Mouse (Mus musculus): Measurements from ENCODE around the gene Rtf2. TPM values are rescaled to one million over a fixed set of nuclear protein-coding genes. Genes with fewer than 3 reads are reported as not detected.

Rtf2 gene
- 159 and 187 TPM in 2 replicates for total RNA-seq (2017)

DNA sequence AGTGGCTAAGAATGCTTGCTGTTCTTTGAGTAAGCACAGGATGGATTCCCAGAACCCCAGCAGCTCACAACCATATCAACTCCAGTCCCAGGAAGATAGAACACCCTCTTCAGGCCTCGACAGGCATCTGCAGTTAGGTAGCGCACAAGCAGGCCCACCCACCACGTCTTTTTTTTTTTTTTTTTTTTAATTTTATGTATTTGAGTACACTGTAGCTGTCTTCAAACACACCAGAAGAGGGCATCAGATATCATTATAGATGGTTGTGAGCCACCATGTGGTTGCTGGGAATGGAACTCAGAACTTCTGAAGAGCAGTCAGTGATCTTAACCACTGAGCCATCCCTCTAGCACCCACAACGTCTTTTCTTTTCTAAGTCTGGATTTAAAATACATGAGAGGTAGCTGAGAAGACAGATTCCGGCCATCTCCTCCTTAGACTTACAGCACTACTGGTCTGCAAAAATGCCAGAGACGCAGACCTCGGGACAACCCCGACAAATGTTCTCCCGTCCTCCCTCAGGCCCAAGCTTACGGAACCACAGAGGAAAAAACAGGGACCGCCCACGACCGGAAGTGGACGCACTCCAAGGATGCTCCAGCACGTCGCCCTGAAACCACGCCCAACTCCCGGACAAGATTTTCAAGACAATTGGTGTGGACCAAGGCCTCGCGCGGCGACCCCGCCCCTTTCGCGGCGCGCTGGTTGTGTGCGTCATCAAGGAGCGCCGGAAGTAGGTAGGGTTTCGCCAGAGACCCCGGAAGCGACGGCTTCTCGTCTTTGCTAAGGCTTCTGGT is at the start of gene Rtf2:
TSS of gene Rtf2 (plus strand) at position 714 of the 797 bp plus-strand sequence.
- ATAC-seq (replicated peaks in 1 of 2; ENCODE audit: insufficient read depth in 1 of 2, low FRiP score in 2 of 2, low TSS enrichment in 1 of 2, low read depth in 1 of 2, poor library complexity in 2 of 2, severe bottlenecking in 2 of 2), result peak; percentile 64 to 71

DNA sequence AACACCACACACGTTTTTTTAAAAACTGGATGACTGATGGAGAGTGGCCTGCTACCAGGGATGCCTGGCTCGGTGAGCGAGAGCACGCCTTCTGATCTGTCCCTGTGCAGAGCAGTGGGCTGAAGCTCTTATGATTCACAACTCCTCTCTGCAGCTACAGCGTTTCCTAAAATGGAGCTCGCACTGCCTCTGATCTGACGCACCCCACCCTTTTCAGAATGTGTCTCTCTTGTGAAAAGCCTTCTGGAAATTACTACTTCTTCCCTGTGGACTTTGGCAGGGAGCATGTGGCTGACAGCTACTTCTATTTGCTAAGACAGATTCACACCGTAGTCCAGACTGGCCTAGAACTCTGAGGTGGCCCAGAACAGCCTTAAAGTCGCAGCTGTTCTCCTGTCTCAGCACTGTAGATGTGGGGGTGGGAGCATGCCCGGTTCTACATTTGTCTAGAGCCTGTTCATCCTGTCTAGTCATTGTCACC is 48.3 kb upstream of the Rtf2 start:
- ATAC-seq (replicated peaks in 1 of 2; ENCODE audit: insufficient read depth in 1 of 2, low FRiP score in 2 of 2, low TSS enrichment in 1 of 2, low read depth in 1 of 2, poor library complexity in 2 of 2, severe bottlenecking in 2 of 2), result no peak

DNA sequence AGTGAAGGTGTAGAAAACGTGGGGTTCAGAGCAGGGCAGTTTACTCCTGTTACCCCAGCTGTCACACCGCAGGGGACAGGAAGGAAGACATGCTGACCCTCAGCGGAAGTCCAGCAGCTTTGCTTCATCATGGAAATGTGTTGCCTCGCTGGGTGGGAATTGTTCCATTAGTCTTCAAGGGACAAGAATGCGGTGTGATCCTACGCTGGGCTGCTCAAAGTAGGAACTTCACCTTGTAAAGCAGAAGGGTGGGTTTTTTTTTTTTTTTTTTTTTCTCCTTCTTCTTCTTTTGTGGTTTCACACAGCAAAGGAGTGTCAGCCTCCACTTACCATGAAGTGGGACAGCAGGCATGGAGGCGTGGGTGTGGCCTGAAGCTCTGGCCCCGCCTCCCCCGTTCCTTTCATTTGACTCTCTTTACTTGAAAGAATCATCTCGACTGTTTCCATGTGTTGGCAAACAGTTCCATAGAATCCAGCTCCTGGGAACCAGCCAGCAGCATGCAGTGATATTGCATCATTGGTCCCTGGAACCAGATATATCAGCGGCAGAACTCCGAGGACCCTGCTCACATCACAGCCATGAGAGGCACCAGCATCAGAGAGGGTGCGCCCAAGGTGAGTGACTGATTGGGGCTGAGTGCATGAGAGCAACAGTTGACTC is 46.8 kb upstream of the Rtf2 start, which contains the start of gene Cass4:
TSS of gene Cass4 (plus strand) at position 404 of the 661 bp plus-strand sequence.
- ATAC-seq (replicated peaks in 1 of 2; ENCODE audit: insufficient read depth in 1 of 2, low FRiP score in 2 of 2, low TSS enrichment in 1 of 2, low read depth in 1 of 2, poor library complexity in 2 of 2, severe bottlenecking in 2 of 2), result peak; percentile 82 to 86

DNA sequence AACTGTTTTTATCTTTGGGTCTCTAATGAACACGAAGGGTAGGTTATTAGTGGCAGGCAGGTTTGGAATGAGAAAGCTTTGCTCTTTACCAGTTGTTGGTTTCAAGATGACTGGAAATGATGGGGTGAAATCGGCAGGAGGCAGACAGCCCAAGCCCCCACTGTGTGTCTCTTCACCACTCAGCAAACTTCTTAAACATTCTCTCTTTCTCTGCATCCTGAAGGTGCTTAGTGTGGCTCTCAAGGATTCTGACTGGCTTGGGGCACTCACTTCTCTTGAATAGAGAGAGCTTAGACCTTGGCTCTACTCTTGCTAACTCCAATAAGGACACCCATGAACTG is 46.3 kb upstream of the Rtf2 start:
- no peak for ATAC-seq (replicated peaks in 1 of 2; ENCODE audit: insufficient read depth in 1 of 2, low FRiP score in 2 of 2, low TSS enrichment in 1 of 2, low read depth in 1 of 2, poor library complexity in 2 of 2, severe bottlenecking in 2 of 2)

DNA sequence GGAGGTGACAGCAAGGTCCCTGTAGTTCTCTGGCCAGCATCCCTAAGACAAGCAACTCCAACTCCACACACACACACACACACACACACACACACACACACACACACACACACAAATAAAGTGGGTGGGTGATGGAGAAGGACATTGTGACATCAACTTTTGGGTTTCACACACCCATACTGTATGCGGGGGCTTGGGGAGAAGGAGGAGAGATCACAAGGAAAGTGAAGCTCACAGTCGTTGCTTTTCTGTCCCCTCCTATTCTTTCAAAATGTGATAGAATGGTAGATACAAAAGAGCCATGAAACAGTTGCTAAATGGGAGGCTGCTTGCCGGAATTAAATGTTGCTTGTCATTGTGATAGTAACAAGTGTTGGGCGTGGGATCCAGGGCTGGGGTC is 45.7 kb upstream of the Rtf2 start:
- no peak for ATAC-seq (replicated peaks in 1 of 2; ENCODE audit: insufficient read depth in 1 of 2, low FRiP score in 2 of 2, low TSS enrichment in 1 of 2, low read depth in 1 of 2, poor library complexity in 2 of 2, severe bottlenecking in 2 of 2)

DNA sequence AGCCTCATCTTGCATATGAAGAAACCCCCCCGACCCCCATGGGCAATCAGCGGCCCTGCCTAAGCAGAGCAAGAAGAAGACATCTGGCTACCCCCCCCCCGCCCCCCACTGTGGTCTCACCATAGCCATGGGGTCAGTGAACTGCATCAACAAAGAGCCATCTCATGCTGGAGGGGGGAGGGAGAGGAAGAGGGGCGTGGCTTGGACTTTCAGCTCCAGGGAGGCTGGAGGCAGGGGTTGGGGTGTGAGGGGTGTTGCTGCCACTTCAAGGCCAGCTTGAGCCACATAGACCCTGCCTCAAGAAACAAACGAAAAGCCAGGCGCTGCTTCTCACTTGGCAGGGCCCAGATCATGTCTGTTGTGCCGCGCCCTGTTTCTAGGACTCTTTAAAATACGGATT is 44.4 kb upstream of the Rtf2 start:
- ATAC-seq (replicated peaks in 1 of 2; ENCODE audit: insufficient read depth in 1 of 2, low FRiP score in 2 of 2, low TSS enrichment in 1 of 2, low read depth in 1 of 2, poor library complexity in 2 of 2, severe bottlenecking in 2 of 2), result no peak

DNA sequence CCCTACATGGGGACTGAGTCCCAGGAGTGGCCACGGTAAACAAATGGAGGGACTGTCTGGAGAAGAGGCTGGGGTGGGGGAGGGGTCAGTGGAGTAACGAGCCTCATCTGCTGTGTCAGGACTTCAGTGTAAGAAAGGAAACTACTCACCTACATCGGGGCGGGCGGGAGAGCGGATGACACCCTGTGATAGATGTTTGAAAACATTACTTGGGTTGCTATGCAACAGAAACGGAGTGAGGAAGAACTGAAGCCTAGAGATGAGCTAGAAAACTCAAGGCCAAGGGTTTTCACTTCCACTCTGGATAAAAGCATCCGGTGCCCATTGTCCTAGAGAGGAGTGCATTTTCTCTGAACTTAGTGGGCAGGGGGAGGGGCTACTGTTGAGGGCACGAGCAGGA is 40.5 kb upstream of the Rtf2 start:
- ATAC-seq (replicated peaks in 1 of 2; ENCODE audit: insufficient read depth in 1 of 2, low FRiP score in 2 of 2, low TSS enrichment in 1 of 2, low read depth in 1 of 2, poor library complexity in 2 of 2, severe bottlenecking in 2 of 2), result peak; percentile 23; a peak in 3 of 4 replicates

DNA sequence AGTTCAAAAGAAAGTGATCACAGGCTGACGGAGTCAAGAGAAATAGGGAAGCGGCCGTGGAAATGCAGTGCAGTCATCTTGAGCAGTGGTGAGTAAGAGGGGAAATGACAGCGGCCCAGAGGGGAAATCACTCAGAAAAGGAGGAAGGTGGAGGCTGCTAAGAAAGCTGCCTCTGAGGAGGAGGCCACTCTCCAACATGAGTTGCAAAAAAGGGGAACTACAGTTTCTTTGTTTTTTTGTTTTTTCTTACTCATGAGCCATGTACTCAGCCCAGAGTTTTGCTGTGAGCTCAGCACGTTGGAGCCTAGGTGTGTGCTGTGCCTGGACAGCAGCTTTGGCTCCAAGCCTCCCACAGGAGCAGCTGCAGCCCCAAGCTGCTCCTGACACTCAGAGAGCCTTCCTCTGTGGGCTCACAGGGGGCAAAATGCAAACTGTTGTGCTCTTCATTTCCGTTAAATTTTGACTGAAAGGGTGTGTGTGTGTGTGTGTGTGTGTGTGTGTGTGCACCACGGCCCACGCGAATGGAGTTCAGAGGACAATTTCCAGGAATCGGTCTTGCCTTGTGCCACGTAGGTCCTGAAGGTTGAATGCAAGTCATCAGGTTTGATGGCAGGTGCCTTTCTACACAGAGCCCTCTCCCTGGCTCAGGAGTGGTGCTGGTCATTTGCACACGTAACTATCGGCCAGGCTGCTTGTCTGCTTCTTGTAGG is 39.1 kb upstream of the Rtf2 start:
- ATAC-seq (replicated peaks in 1 of 2; ENCODE audit: insufficient read depth in 1 of 2, low FRiP score in 2 of 2, low TSS enrichment in 1 of 2, low read depth in 1 of 2, poor library complexity in 2 of 2, severe bottlenecking in 2 of 2), result peak; percentile 95 to 96

DNA sequence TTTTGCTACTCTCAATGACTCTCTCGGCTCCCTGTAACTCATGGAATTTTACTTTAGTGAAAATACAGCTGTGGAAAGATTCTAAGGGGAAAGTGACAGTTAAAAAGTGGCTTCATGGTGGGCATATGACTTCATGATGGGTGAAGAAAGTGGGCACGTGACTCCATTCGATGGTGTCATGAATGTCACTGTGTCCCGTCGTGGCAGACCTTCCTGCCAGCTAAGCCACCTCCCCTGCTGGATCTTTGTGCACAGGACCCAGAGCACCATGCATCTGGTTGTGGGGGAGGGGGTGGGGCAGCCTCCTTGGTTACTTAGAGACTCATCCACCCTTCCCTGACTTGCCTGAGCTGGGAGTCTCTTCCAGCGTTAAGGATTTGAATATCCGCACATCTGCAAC is 36.1 kb upstream of the Rtf2 start:
- ATAC-seq (replicated peaks in 1 of 2; ENCODE audit: insufficient read depth in 1 of 2, low FRiP score in 2 of 2, low TSS enrichment in 1 of 2, low read depth in 1 of 2, poor library complexity in 2 of 2, severe bottlenecking in 2 of 2), result no peak

DNA sequence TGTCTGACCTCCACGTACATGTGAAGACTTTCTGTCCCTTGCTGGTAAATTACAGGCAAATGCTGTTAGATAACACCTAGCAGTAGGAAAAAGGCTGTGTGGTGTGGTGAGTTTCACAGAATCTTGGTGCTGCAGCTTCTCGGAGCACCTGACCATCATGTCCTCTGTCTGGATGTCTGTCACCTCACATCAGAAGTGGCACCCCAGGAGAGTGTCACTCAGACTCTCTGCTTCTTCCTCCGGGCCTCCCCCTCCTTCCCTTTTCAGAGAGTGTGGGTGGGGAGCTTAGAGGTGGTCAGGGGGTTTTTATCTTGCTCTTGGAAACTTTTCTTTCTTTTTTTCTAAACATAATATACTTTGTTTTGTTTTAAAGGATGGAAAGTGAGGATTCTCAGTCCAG is 35.3 kb upstream of the Rtf2 start:
- ATAC-seq (replicated peaks in 1 of 2; ENCODE audit: insufficient read depth in 1 of 2, low FRiP score in 2 of 2, low TSS enrichment in 1 of 2, low read depth in 1 of 2, poor library complexity in 2 of 2, severe bottlenecking in 2 of 2), result no peak

DNA sequence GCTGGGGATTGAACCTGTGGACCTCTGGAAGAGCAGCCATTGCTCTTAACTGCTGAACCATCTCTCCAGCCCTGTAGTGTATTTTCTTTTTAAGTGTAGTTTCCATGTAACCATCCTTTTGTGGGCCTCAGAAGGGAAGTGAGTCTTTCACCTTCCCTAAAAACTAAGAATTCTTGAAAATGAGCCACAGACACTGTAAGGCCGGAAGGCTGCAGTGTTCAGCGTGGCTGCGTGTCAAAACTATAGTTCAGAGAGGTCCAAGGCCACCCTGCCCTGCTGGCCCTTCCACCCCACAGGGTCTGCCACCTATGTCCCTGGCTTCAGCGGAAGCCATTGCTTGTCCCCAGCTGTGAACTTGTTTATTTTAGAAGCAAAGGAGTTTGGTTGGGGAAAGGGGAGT is 34.2 kb upstream of the Rtf2 start:
- no peak for ATAC-seq (replicated peaks in 1 of 2; ENCODE audit: insufficient read depth in 1 of 2, low FRiP score in 2 of 2, low TSS enrichment in 1 of 2, low read depth in 1 of 2, poor library complexity in 2 of 2, severe bottlenecking in 2 of 2)

DNA sequence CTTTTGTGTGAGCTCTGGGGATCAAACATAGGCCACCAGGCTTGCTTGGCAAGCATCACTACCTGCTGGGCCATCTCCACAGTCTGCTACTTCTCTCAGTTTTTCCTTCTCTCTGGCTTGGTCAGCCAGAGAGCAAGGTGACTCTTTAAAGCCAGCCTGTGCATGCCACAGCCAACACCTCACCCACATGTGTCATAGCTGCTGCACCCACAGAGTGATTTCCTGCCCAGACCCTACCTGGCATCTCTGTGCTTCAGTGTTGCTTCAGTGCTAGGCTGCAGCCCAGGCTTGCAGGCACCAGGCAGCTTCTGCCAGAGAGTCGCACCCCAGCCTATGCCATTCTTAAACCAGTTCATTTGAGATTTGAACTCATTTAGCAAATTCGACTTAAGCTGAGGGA is 32.9 kb upstream of the Rtf2 start:
- no peak for ATAC-seq (replicated peaks in 1 of 2; ENCODE audit: insufficient read depth in 1 of 2, low FRiP score in 2 of 2, low TSS enrichment in 1 of 2, low read depth in 1 of 2, poor library complexity in 2 of 2, severe bottlenecking in 2 of 2)

DNA sequence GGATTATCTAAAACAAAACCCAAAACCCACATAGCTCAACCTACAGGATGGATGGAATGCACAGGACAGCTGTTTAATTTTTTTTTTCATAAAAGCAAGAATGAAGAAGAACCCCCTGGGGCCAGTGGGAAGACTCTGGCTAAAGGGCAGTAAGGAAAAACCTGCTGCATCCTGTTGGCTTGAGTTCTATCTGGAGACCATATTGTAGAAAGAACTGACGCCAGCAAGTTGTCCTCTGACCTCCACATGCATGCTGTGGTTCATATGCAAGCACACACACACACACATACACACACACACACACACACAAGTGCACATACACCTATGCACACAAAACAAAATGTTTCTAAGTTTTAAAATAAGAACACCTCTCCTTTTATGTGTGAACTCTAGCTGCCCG is 29.7 kb upstream of the Rtf2 start:
- ATAC-seq (replicated peaks in 1 of 2; ENCODE audit: insufficient read depth in 1 of 2, low FRiP score in 2 of 2, low TSS enrichment in 1 of 2, low read depth in 1 of 2, poor library complexity in 2 of 2, severe bottlenecking in 2 of 2), result no peak

DNA sequence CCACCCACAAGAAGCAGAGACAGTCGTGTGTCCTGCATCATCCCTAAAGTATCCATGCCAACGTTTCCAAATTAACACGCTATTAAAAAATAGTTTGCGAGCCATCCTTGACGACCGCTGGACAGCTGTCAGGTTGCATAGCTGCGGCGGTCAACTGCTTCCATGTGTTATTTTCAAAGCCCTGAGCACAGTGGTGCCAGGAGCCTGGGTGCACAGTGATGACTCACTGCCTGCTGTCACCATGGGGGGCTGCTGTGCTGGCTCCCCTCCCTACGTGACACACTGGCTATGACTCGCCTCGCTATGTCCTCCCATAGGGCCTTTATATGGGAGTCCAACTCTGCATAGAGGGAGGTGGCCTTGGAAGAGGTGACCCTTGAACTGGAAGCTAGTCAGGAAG is 29.3 kb upstream of the Rtf2 start:
- no peak for ATAC-seq (replicated peaks in 1 of 2; ENCODE audit: insufficient read depth in 1 of 2, low FRiP score in 2 of 2, low TSS enrichment in 1 of 2, low read depth in 1 of 2, poor library complexity in 2 of 2, severe bottlenecking in 2 of 2)

DNA sequence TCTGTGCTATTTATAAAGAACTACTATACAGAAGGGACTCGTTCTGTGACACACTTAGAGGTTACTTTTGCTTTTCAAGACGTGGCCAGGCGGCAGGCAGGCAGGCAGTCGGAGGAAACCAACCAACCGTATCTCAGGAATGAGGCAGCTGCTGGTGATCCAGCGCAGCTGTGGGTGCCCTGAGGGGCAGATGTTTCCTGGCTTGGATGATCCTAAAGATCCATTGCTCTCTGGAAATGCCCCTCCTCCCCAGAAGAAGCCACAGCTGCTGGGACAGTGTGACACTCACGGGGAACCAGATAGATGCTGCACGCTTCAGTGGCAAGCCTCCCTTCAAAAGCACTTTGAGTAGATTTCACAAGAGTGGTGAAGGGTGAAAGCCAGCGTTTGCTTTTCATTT is 27.9 kb upstream of the Rtf2 start:
- ATAC-seq (replicated peaks in 1 of 2; ENCODE audit: insufficient read depth in 1 of 2, low FRiP score in 2 of 2, low TSS enrichment in 1 of 2, low read depth in 1 of 2, poor library complexity in 2 of 2, severe bottlenecking in 2 of 2), result peak; percentile 74 to 90

DNA sequence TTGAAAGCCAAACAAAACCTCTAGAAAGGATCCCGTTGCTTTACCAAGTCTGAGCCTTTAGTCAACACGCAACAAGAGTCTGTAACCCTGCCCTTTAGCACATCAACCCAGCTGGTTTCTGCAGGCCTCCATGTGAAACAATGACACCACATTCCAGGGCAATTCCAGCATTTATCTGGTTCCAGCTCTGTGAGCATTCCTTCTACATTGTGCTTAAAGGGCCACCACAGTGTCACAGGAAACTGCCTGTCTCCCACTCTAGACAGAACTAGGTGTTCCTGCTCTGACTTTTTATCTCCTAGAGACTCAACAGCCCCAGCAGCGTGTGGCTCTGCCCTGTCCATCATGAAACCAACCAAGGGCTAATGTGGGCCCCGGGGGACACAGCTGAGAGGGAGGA is 27.1 kb upstream of the Rtf2 start:
- no peak for ATAC-seq (replicated peaks in 1 of 2; ENCODE audit: insufficient read depth in 1 of 2, low FRiP score in 2 of 2, low TSS enrichment in 1 of 2, low read depth in 1 of 2, poor library complexity in 2 of 2, severe bottlenecking in 2 of 2)

DNA sequence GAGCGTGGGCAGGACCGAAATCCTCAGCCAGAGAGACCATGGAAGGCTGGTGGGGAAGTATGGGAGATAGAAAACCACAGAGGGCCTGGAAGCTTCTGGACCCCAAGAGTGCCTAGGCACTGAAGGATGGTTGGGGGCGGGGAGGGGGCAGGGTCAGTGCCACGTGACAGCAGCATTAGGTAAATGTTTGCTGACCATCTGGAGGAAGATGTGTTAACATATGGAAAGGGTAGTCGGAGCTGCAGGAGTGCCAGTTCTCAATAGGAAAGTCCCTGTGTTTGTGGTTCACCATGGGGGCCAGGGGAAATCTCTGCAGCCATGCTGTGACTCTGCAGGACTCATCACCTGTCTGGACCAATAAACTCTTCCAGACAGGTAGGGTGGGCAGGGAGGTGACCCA is 26.5 kb upstream of the Rtf2 start:
- no peak for ATAC-seq (replicated peaks in 1 of 2; ENCODE audit: insufficient read depth in 1 of 2, low FRiP score in 2 of 2, low TSS enrichment in 1 of 2, low read depth in 1 of 2, poor library complexity in 2 of 2, severe bottlenecking in 2 of 2)

DNA sequence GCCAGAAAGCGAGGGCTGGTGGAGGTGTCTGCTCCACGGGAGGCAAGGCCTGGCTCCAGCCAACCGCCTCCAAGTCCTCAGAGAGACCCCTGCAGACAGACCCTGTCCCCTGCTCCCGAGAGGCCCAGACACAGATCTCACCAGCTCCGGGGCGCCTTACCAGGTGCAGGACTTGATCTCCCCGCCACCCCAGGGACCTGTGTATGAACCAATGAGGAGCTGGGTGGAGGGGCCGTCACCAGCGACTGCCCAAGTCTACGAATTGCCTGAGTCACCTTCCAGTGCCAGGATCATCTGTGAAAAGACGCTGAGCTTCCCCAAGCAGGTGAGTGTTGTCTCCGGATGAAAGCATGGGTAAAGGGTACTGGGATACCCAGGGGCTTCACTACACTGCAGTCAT is 24.1 kb upstream of the Rtf2 start:
- ATAC-seq (replicated peaks in 1 of 2; ENCODE audit: insufficient read depth in 1 of 2, low FRiP score in 2 of 2, low TSS enrichment in 1 of 2, low read depth in 1 of 2, poor library complexity in 2 of 2, severe bottlenecking in 2 of 2), result no peak

Data from hematopoietic stem cell, adult 5-6 weeks (primary cell).